Comparison of ENCODE assay signal across 8 mouse cellular contexts in the genomic region with DNA sequence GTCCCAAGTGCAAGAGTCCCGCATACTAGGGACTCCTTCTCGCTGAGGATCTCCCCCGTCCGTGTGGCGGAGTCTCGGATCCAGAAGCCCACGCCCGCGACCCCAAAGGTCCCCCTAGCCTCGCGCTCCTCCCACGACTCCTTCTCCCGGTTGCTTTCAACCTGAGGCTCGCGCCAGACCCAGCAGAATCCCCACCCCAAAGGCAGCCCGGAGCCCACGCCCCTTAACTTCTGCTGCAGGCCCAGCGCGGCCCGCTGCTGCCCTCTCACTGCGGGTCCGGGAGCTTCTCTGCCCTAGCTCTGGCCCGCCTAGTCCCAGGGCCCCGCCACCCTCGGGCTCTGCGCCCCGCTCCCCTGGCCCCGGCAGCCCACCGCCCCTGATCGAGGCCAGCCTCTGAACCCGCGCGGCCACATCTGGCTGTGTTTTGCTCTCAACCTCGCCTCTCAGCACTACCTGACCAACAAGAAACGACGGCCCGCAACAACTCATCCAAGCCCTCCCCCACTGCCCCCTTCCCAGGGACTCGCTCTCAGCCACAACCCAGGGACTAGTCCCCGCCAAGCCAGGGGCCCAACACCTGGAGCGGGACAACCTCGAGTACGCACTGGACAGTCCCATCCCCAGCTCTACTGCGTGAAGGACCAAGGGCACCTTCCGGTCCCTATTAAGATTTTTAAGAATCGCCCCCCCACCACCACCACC. TPM values are rescaled to one million over a fixed set of nuclear protein-coding genes. Genes with fewer than 3 reads are reported as not detected.
DNase-seq lines count a peak whose midpoint lies in the region; ATAC-seq lines count a peak whose summit lies in the region.

No protein-coding gene starts in this region.

- peak overlapping the region; percentile 96 for H3K9ac ChIP-seq in intestine, embryonic 16.5 days (ENCODE audit: low read depth, low read length)
- peak overlapping the region; percentile 99 for H3K9ac ChIP-seq in limb, embryonic 13.5 days
- H3K9ac ChIP-seq in midbrain, embryonic 12.5 days (replicated peaks): peak overlapping the region; percentile 99

- H3K27me3 ChIP-seq in intestine, embryonic 16.5 days (replicated peaks; ENCODE audit: control insufficient read depth, insufficient read depth, low read length): no peaks in the 10 kb centered on the region
- H3K27me3 ChIP-seq in limb, embryonic 13.5 days: no peaks in the 10 kb centered on the region
- H3K27me3 ChIP-seq in midbrain, embryonic 12.5 days: 0 out of 2 replicates have a peak, but pooled peaks cover 4% of the 10 kb centered on the region

- peak; percentile 69 for ATAC-seq in intestine, embryonic 16.5 days
- peak; percentile 62 for ATAC-seq in limb, embryonic 13.5 days (ENCODE audit: low FRiP score, low read depth)
- ATAC-seq in midbrain, embryonic 12.5 days (ENCODE audit: low FRiP score, low read depth): peak; percentile 36
- no peak for ATAC-seq in inflammation-experienced regulatory T-cells, adult 6 months

- peaks cover 20% of the 10 kb centered on the region for H3K4me1 ChIP-seq in intestine, embryonic 16.5 days (ENCODE audit: control insufficient read depth, insufficient read depth, low read length)
- peaks cover 43% of the 10 kb centered on the region for H3K4me1 ChIP-seq in limb, embryonic 13.5 days
- peaks cover 36% of the 10 kb centered on the region for H3K4me1 ChIP-seq in midbrain, embryonic 12.5 days

- no peaks in the 10 kb centered on the region for H3K36me3 ChIP-seq in intestine, embryonic 16.5 days (ENCODE audit: control insufficient read depth, insufficient read depth, low read length)
- no peaks in the 10 kb centered on the region for H3K36me3 ChIP-seq in limb, embryonic 13.5 days
- H3K36me3 ChIP-seq in midbrain, embryonic 12.5 days: no peaks in the 10 kb centered on the region

- under 1% methylated on average over 45 of the region's 45 CpGs for WGBS in intestine, embryonic 16.5 days
- WGBS in limb, embryonic 13.5 days: under 1% methylated on average over 43 of the region's 45 CpGs
- under 1% methylated on average over 45 of the region's 45 CpGs for WGBS in midbrain, embryonic 12.5 days

- peak; percentile 89 for DNase-seq in adrenal gland, postnatal 10 days
- peak; percentile 86 for DNase-seq in embryo, embryonic 9.5 days (ENCODE audit: extremely low spot score)
- peak; percentile 84 to 87 for DNase-seq in gastrocnemius, postnatal 4 days (ENCODE audit: low spot score in 2 of 2)
- DNase-seq in skeletal muscle tissue, adult 2 months (ENCODE audit: low read depth, low spot score): peak; percentile 49

- H3K9me3 ChIP-seq in intestine, embryonic 16.5 days (ENCODE audit: control insufficient read depth, low read length): no peaks in the 10 kb centered on the region
- no peaks in the 10 kb centered on the region for H3K9me3 ChIP-seq in limb, embryonic 13.5 days
- no peaks in the 10 kb centered on the region for H3K9me3 ChIP-seq in midbrain, embryonic 12.5 days

- peak overlapping the region; percentile 87 for H3K4me2 ChIP-seq in intestine, embryonic 16.5 days (ENCODE audit: low read depth, low read length)
- peak overlapping the region; percentile 80 for H3K4me2 ChIP-seq in limb, embryonic 13.5 days (replicated peaks)
- peak overlapping the region; percentile 77 for H3K4me2 ChIP-seq in midbrain, embryonic 12.5 days (replicated peaks)

- H3K27ac ChIP-seq in intestine, embryonic 16.5 days (ENCODE audit: low read length): peak overlapping the region; percentile 100
- peak overlapping the region; percentile 100 for H3K27ac ChIP-seq in limb, embryonic 13.5 days
- peak overlapping the region; percentile 100 for H3K27ac ChIP-seq in midbrain, embryonic 12.5 days (replicated peaks)

- H3K4me3 ChIP-seq in intestine, embryonic 16.5 days (ENCODE audit: low read length): peak overlapping the region; percentile 93
- H3K4me3 ChIP-seq in limb, embryonic 13.5 days: peak overlapping the region; percentile 95
- H3K4me3 ChIP-seq in midbrain, embryonic 12.5 days: peak overlapping the region; percentile 96

RNA-seq across cellular contexts. Expression of gene Adgrl2, which starts 2.6 kb away (rescaled TPM):
- 10 to 100 TPM; 62.4 to 80.4 TPM for total RNA-seq in adrenal gland, postnatal 10 days (2021)
- 100 to 1,000 TPM in 1 of 2 experiments, 10 to 100 TPM in 1; 89.2 to 101 TPM for total RNA-seq in gastrocnemius, postnatal 4 days (2021)
- polyA plus RNA-seq in intestine, embryonic 16.5 days (2015; fragmentation: Nextera tagmentation; extraction: Ambion mirVana): 24.4 and 26.8 TPM in 2 replicates
- 102 and 105 TPM in 2 replicates for polyA plus RNA-seq in limb, embryonic 13.5 days (2015; fragmentation: Nextera tagmentation; extraction: Ambion mirVana)
- polyA plus RNA-seq in midbrain, embryonic 12.5 days (2016; fragmentation: Nextera tagmentation; extraction: Ambion mirVana): 149 and 152 TPM in 2 replicates
- under 1 TPM in 1 of 3 experiments, not detected in 2; 0.17 TPM for polyA plus RNA-seq in inflammation-experienced regulatory T-cells, adult 6 months (2017; shearing (Covaris generic))

Comparison
In these comparisons a context has a peak if more than half of its experiments do, and no peak if none do; other contexts are left out.
1. RNA of gene Adgrl2, which starts 2.6 kb away (polyA plus RNA-seq): 149 to 152 TPM in midbrain, embryonic 12.5 days, 102 to 105 TPM in limb, embryonic 13.5 days and 24.4 to 26.8 TPM in intestine, embryonic 16.5 days; 0.17 TPM in inflammation-experienced regulatory T-cells, adult 6 months; every median in the first group is over 10 times any median in the second.
2. Peak in every context shown above with its lines, with median percentiles within 50 percentile points of each other: DNase-seq, H3K27ac ChIP-seq, H3K4me2 ChIP-seq, H3K4me3 ChIP-seq and H3K9ac ChIP-seq.